Mouse (Mus musculus) heart, adult 2 months (tissue): ENCODE data around the gene 9930104L06Rik.

Source experiments
- CTCF ChIP-seq: fragments of 200-600 bp; IDR thresholded peaks from 2 replicates; pipeline ENCODE4 v1.8.1; 2022; ENCODE audit warnings: antibody characterized with exemption, mild to moderate bottlenecking, moderate library complexity
- EP300 ChIP-seq: fragments of 200-500 bp; IDR thresholded peaks from 2 replicates; pipeline ENCODE4 v1.6.1; 2011; ENCODE audit warnings: low read depth, low read length, control low read depth; ENCODE audit not compliant: insufficient read depth

GRCm38 (mm10) chr4:124889935-124890334, 46.9 kb upstream of the 9930104L06Rik start:
- TF ChIP-seq CTCF (no peak), EP300 (no peak)
